Mouse (Mus musculus): ENCODE measurements at regions not wholly inside any gene's neighbourhood (a gene's known extent, or its start where the extent isn't known, plus 50 kb on each side); places are given as distances from the start of the nearest gene placed in this dataset.

DNA sequence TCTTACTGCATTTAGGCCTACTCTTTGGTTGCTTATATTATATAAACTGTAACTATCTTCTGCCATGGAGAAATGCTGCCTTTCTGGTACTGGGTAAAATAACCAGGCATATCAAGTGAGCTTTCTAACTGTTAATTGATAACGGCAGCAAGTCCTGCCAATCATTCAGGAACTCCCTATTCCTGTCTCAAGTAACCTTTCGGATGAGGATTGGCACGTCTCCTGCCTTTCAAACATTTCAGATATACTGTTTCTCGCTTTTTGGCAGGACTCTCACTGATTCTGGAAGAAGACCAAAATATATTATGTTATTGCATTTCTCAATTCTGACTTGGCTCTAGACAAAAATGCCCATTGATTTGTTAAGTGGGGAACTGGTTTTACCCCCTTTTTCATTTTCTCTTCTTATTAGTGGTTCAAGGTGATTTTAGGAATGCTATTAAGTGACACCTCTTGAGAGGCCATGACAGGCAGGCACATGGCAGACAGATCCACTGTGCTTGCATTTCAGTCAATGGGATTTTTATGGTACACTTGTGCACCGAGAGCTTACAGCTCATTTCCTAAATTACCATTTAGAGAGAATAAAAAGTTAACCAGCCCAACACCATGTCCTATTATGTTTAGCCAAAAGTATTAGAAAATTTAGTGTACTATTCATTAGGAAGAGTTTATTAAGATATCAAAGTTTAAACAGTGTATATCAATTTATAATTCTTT lies 289.4 kb upstream of the Rspo3 start:
- TF ChIP-seq CHD2 (IDR thresholded peaks at IDR 0.05; ENCODE audit: low read depth, low read length) (no peak), ZNF384 (IDR thresholded peaks at IDR 0.05; ENCODE audit: low read depth, low read length) (no peak)
